Mouse (Mus musculus) stomach, postnatal 0 days (tissue): ENCODE results near the gene Scin.

ENCODE experiments used
- CTCF ChIP-seq: IDR thresholded peaks from 2 replicates; pipeline ENCODE4 v1.5.1; 2016; ENCODE audit warnings: antibody characterized with exemption, low read depth, mild to moderate bottlenecking, moderate library complexity
- EP300 ChIP-seq: optimal IDR thresholded peaks from 2 replicates; pipeline ENCODE3; 2016; ENCODE audit warnings: antibody characterized with exemption

DNA sequence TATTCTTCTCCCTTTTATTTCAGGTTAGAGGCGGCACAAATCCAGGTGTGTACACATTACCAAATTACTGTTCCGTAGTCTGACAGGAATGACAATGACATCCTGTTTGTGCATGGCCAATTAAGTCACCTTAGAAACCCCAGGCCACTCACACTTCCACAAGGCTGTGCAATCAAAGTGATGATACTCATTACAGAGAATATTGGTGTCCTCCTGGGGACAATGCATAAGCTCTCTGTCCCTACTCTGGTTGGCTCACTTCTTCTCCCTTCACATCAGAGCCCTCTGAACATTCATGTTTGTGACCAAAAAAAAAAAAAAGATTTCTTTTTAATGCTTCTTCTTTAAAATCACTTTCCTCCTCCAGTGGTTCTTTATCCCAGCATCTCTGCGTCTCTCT is 106.2 kb downstream of the Scin start:
- TF ChIP-seq CTCF (no peak), EP300 (no peak)
